Mouse (Mus musculus): ENCODE measurements around the gene Pdlim5.

The Pdlim5 gene

GRCm38 (mm10) chr3:142339440-142340251 lies 55.9 kb downstream of the Pdlim5 start:
- no peak for DNase-seq (ENCODE audit: low read depth, low spot score)

- no peak for DNase-seq (ENCODE audit: low read depth, low spot score)
Observed at GRCm38 (mm10) chr3:142338058-142338457, 57.4 kb downstream of the Pdlim5 start.

GRCm38 (mm10) chr3:142334496-142334895 lies 61.0 kb downstream of the Pdlim5 start:
- no peak for DNase-seq (ENCODE audit: low read depth, low spot score)

GRCm38 (mm10) chr3:142333458-142333857 lies 62.0 kb downstream of the Pdlim5 start:
- no peak for DNase-seq (ENCODE audit: low read depth, low spot score)

GRCm38 (mm10) chr3:142332716-142333115 lies 62.8 kb downstream of the Pdlim5 start:
- no peak for DNase-seq (ENCODE audit: low read depth, low spot score)

- DNase-seq (ENCODE audit: low read depth, low spot score), result no peak
Observed at GRCm38 (mm10) chr3:142331872-142332554, 63.5 kb downstream of the Pdlim5 start.

GRCm38 (mm10) chr3:142330425-142330824 lies 65.1 kb downstream of the Pdlim5 start:
- DNase-seq (ENCODE audit: low read depth, low spot score), result no peak

GRCm38 (mm10) chr3:142323592-142323991 lies 71.9 kb downstream of the Pdlim5 start:
- no peak for DNase-seq (ENCODE audit: low read depth, low spot score)

- DNase-seq (ENCODE audit: low read depth, low spot score), result no peak
Observed at GRCm38 (mm10) chr3:142321930-142322329, 73.6 kb downstream of the Pdlim5 start.

- peak; percentile 27 for DNase-seq (ENCODE audit: low read depth, low spot score)
Observed at GRCm38 (mm10) chr3:142318147-142318546, 77.3 kb downstream of the Pdlim5 start.

GRCm38 (mm10) chr3:142316138-142316740 lies 79.3 kb downstream of the Pdlim5 start:
- no peak for DNase-seq (ENCODE audit: low read depth, low spot score)

GRCm38 (mm10) chr3:142311075-142311474 lies 84.4 kb downstream of the Pdlim5 start:
- no peak for DNase-seq (ENCODE audit: low read depth, low spot score)

GRCm38 (mm10) chr3:142310446-142310845 lies 85.0 kb downstream of the Pdlim5 start:
- DNase-seq (ENCODE audit: low read depth, low spot score), result no peak

GRCm38 (mm10) chr3:142295287-142295676 lies 100.2 kb downstream of the Pdlim5 start:
- DNase-seq (ENCODE audit: low read depth, low spot score), result no peak

- DNase-seq (ENCODE audit: low read depth, low spot score), result peak; percentile 44
Observed at GRCm38 (mm10) chr3:142294616-142295286, 100.7 kb downstream of the Pdlim5 start.

- DNase-seq (ENCODE audit: low read depth, low spot score), result no peak
Observed at GRCm38 (mm10) chr3:142293561-142293960, 101.9 kb downstream of the Pdlim5 start.

GRCm38 (mm10) chr3:142282706-142283105 lies 112.8 kb downstream of the Pdlim5 start:
- peak; percentile 72 for DNase-seq (ENCODE audit: low read depth, low spot score)

GRCm38 (mm10) chr3:142281656-142282055 lies 113.8 kb downstream of the Pdlim5 start:
- no peak for DNase-seq (ENCODE audit: low read depth, low spot score)

- no peak for DNase-seq (ENCODE audit: low read depth, low spot score)
Observed at GRCm38 (mm10) chr3:142281093-142281445, 114.4 kb downstream of the Pdlim5 start.

- no peak for DNase-seq (ENCODE audit: low read depth, low spot score)
Observed at GRCm38 (mm10) chr3:142280366-142281092, 115.0 kb downstream of the Pdlim5 start.

GRCm38 (mm10) chr3:142279011-142279410 lies 116.5 kb downstream of the Pdlim5 start:
- no peak for DNase-seq (ENCODE audit: low read depth, low spot score)

Data from telencephalon, adult 2 months (tissue).